Mouse (Mus musculus) heart, adult 10 weeks (tissue): ENCODE measurements around the gene Zfp947. TPM values are rescaled to one million over a fixed set of nuclear protein-coding genes. Genes with fewer than 3 reads are reported as not detected.

Experiments used
- polyA plus RNA-seq: library from polyadenylated mRNA; stranded (reverse); fragments of 350-450 nt; fragmentation: Illumina TruSeq; extraction: RNeasy Lipid Tissue Mini Kit (QIAGEN cat#74804); gene quantifications from one replicate; pipeline ENCODE4 v1.2.3, GENCODE M21; 2014; ENCODE audit warnings: low read depth, low replicate concordance

The Zfp947 gene
- polyA plus RNA-seq: 0.55 TPM

GRCm38 (mm10) chr17:22165722-22166294, at the start of gene Zfp947:
Gene Zfp947 (minus strand): TSS chr17:22166190.

Other genes starting within 250 kb of the Zfp947 start
- gene Zfp942, start 203.7 kb downstream of the Zfp947 start, polyA plus RNA-seq: 7.4 TPM
- 26.5 TPM for gene Zfp943, start 203.6 kb downstream of the Zfp947 start, polyA plus RNA-seq
- 2.5 TPM for gene Zfp994, start 59.4 kb upstream of the Zfp947 start, polyA plus RNA-seq
- 8.4 TPM for gene CT030661.1, start 148.6 kb upstream of the Zfp947 start, polyA plus RNA-seq
- gene Zfp944, start 195.2 kb upstream of the Zfp947 start, polyA plus RNA-seq: 7.6 TPM
- gene Zfp758, start 195.3 kb upstream of the Zfp947 start, polyA plus RNA-seq: 9.5 TPM